Mouse (Mus musculus) kidney, postnatal 4 days (tissue): ENCODE data around the gene Asb15.

Source experiments
- DNase-seq, 2 experiments: peaks; one replicate each; pipeline ENCODE4 v3.0.0; 2021; ENCODE audit warnings: mixed read lengths in 2 of 2

Gene Asb15

GRCm38 (mm10) chr6:24528064-24528243 is at the start of gene Asb15:
Gene Asb15, plus strand, starts transcription at chr6:24528144.
- no peak for DNase-seq

GRCm38 (mm10) chr6:24486530-24486929 is 41.4 kb upstream of the Asb15 start:
- DNase-seq = no peak

- no peak for DNase-seq
Observed at GRCm38 (mm10) chr6:24490341-24490740, 37.6 kb upstream of the Asb15 start.

- no peak for DNase-seq
Observed at GRCm38 (mm10) chr6:24504141-24504540, 23.8 kb upstream of the Asb15 start.

- DNase-seq = peak; percentile 70 to 77
Observed at GRCm38 (mm10) chr6:24514552-24515284, 13.2 kb upstream of the Asb15 start, which contains the start of gene Iqub. Gene Iqub, minus strand, starts transcription at chr6:24515067.

GRCm38 (mm10) chr6:24516197-24516596 is 11.7 kb upstream of the Asb15 start:
- no peak for DNase-seq

- DNase-seq = no peak
Observed at GRCm38 (mm10) chr6:24525705-24526104, 2.2 kb upstream of the Asb15 start.

GRCm38 (mm10) chr6:24527155-24528063 is 535 bp upstream of the Asb15 start, which contains the start of gene Ndufa5:
Gene Ndufa5, minus strand, starts transcription at chr6:24528013.
- peak; percentile 92 to 96 for DNase-seq

GRCm38 (mm10) chr6:24530166-24530565 is 2.2 kb downstream of the Asb15 start:
- peak; percentile 42 to 61 for DNase-seq

- peak; percentile 22 to 51 for DNase-seq
Observed at GRCm38 (mm10) chr6:24530711-24531420, 2.9 kb downstream of the Asb15 start.

GRCm38 (mm10) chr6:24532804-24533203 is 4.9 kb downstream of the Asb15 start:
- DNase-seq = no peak

GRCm38 (mm10) chr6:24538435-24538834 is 10.5 kb downstream of the Asb15 start:
- no peak for DNase-seq

GRCm38 (mm10) chr6:24540106-24540505 is 12.2 kb downstream of the Asb15 start:
- DNase-seq = no peak

- no peak for DNase-seq
Observed at GRCm38 (mm10) chr6:24542393-24542792, 14.4 kb downstream of the Asb15 start.

GRCm38 (mm10) chr6:24543119-24543591 is 15.2 kb downstream of the Asb15 start:
- DNase-seq = no peak

GRCm38 (mm10) chr6:24546716-24547420 is 18.9 kb downstream of the Asb15 start:
- DNase-seq = no peak

- no peak for DNase-seq
Observed at GRCm38 (mm10) chr6:24549801-24550200, 21.9 kb downstream of the Asb15 start.

- no peak for DNase-seq
Observed at GRCm38 (mm10) chr6:24552046-24552445, 24.1 kb downstream of the Asb15 start.

- DNase-seq = no peak
Observed at GRCm38 (mm10) chr6:24554427-24555086, 26.6 kb downstream of the Asb15 start.

- no peak for DNase-seq
Observed at GRCm38 (mm10) chr6:24555488-24555887, 27.5 kb downstream of the Asb15 start.

GRCm38 (mm10) chr6:24564081-24564480 is 36.1 kb downstream of the Asb15 start:
- DNase-seq = peak in 1 of 2 experiments; percentile 27

GRCm38 (mm10) chr6:24564886-24565285 is 36.9 kb downstream of the Asb15 start:
- DNase-seq = no peak
